Mouse (Mus musculus): Measurements from ENCODE around the gene Zbtb1.

Zbtb1 gene

DNA sequence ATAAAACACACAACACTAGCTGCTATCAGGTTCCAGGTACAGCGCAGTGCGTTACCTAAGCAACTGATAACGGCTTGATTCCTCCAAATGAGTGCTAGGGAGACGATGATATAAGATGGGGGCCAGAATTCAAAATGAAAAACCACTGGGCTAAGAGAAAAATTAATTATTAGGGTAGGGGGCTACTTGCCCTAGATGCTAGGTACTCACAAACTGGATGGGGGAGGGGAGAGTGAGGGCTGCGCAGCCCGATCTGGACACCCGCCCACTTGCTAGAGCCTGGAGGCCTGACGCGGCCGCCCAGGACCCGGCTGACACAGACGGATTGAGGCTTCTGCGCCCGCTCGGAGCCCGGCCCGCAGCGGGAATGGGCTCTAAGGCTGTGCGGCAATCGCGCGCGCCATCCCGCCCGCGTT lies 1.3 kb upstream of the Zbtb1 start:
- no peak for DNase-seq (ENCODE audit: extremely low read depth, insufficient read length, low spot score)

DNA sequence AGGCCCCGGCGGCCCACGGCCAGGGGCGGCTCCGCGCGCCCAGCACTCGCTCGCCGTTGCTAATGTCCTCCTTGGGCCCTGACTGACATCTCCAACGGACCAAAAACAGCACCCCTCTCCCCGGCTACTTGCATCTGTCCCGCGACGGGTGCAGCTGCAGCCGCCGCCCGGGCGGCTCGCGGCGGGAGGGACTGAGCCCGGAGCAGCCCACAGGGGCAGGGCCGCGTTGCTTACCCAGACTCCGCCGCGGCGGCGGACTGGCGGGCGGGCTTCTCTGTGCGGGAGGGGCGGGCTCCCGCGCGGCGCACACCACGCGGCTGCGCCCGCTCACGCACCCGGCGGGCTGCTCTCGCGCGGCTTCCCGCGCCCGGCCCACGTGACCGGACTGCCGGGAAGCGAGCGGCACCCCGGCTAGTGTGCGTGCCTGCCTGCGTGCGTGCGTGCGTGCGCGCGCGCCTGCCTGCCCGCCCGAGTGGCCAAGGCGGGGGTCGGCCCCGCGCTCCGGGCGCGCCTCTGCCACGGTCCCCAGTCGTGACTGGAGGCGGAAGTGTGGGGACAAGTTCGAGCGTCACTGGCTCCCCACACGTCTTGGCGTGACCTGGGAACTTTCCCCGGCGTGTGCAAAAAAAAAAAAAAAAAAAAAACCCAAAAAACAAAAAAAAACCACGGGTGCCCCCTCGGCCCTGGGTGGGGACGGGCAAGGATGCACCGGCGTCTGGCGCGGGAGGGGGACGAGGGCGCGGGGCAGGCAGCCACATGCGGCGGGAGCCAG lies 674 bp upstream of the Zbtb1 start, which contains the start of gene Zbtb25:
Zbtb25 (minus strand) TSS at position 397 of the 772 bp plus-strand sequence.
- peak; percentile 91 for DNase-seq (ENCODE audit: extremely low read depth, insufficient read length, low spot score)

DNA sequence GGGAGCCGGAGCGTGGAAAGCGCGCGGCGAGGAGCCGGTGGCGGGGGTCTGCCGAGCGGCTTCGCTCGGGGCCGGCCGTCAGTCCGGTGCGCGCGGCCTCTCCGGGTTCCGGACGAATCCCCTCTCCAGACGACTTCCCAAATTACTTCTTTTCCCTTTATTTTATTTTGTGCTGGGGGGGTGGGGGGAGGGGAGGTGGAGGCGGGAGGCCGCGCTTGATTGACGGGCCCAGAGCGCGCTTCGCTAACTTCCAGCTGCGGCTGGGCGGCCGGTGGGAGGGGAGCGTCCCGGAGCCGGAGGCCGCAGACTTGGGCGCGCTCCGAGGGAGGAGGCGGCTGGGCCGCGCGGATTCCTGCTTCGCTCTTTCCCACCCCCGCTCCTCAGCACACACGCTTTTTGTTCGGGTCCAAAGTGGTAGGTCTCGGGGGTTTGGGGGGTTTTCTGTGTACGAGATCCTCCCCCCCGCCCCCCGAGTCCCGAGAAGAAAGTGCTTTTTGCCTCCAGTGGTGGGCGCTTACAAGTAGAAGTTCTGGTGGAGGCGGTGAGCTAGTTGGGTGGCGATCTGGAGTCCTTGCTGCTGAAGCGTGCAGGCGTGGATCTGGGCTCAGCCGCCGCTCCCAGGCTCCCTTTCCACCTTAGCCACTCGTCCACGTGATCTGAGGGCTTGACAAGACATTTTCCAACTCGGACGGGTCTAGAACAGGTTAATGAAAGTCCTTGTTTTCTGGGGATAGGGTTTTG lies 935 bp downstream of the Zbtb1 start:
- DNase-seq (ENCODE audit: extremely low read depth, insufficient read length, low spot score), result peak; percentile 88

DNA sequence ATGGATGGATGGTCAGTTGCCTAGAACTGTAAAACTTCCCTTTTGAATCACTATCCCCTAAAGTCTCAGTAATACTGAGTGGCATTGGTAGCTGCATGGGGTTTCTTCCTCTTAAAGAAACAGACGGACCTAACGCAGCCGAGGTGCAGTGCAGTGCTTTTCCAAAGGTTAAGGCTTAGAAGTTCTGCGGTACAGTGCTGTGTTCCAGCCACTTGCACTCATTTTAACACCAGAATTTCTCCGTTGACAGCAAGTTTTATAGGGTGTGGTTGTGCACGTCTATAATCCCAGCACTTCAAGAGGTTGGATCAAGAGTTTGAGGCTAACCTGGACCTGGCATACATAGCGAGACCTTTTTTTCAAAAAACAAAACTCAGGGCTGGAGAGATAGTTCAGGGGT lies 2.0 kb downstream of the Zbtb1 start:
- DNase-seq (ENCODE audit: extremely low read depth, insufficient read length, low spot score), result no peak

DNA sequence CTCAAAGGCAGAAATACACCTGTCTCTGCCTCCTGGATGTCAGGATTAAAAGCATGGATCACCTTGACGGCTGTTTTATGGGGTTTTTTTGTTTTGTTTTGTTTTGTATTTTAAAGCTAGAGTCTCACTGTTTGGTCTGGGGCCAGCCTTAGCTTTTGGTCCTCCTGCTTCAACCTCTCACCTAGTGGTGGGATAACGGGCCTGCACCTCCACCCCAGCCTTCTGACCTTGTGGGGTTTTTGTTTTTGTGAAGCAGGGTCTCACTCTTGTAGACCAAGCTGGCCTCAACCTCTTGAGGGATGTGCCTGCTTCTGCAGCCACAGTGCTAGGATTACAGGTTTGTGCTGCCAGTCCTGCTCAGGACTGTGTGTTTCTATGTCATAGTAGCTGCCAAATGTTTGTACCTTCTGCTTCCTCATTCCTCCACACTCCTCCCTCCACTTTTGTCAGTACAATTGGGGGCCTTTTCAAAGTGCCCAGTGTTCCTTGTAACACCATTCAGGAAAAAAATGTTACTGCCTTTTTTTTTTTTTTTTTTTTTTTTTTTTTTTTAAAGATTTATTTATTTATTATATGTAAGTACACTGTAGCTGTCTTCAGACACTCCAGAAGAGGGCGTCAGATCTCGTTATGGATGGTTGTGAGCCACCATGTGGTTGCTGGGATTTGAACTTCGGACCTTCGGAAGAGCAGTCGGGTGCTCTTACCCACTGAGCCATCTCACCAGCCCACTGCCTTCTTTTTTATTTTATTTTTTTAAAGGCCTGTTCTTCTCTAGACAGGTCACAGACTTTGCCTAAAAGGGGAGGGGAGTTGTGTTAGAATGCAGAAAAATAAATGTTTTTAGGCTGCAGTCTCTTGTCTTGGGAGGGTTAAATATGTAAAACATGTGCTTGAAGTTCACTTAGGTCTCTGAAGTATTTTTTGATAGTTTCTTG lies 3.1 kb downstream of the Zbtb1 start:
- no peak for DNase-seq (ENCODE audit: extremely low read depth, insufficient read length, low spot score)

DNA sequence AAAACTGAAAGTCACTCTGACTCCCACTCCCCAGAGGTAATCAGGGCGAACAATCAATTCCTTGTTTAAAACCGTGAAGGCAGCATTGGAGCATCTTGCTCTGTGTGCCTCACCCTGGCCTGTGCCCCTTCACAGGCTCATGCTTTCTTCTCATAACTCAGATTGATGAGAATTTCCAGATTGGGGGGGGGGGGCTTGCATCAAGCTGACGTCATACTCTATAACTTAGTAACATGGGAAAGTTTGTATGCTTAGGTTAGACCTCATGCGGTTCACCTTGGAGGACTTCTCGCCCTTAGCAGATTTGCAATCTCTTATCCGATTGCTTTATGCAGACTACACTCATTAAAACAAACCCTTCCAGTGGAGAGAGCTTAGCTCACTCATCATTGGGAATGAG lies 3.9 kb downstream of the Zbtb1 start:
- no peak for DNase-seq (ENCODE audit: extremely low read depth, insufficient read length, low spot score)

DNA sequence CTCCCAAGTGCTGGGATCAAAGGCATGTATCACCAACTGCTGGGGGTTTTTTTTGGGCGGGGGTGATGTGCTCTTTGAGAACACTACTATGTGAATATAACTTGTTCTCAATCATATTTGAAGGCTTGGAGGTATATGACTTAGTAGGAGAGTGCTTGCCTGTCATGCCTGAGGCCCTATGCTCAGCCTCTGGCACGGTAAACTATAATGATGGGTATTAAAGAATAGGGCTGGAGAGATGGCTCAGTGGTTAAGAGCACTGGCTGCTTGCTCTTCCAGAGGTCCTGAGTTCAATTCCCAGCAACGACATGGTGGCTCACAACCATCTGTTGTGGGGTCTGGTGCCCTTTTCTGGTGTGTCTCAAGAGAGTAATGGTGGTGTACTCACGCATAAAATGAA lies 4.8 kb downstream of the Zbtb1 start:
- DNase-seq (ENCODE audit: extremely low read depth, insufficient read length, low spot score), result no peak

DNA sequence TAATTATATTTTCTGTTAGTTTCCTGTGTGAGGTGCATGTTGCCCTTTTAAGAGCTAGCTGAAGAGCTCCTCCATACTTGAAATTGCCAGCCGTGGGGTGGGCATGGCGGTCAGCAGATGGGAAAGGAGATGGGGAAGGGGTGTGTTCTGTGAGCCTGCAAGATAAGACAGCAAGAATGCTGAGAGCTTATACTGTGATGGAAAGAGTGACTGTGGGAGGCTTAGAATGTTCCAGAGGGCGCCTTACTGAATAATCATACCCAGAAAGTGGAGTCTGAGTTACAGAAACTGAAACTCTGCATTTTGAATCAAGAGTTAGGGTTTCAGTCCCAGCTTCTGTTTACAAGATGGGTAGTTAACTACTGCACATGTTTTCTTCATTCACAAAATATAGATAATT lies 5.4 kb downstream of the Zbtb1 start:
- no peak for DNase-seq (ENCODE audit: extremely low read depth, insufficient read length, low spot score)

DNA sequence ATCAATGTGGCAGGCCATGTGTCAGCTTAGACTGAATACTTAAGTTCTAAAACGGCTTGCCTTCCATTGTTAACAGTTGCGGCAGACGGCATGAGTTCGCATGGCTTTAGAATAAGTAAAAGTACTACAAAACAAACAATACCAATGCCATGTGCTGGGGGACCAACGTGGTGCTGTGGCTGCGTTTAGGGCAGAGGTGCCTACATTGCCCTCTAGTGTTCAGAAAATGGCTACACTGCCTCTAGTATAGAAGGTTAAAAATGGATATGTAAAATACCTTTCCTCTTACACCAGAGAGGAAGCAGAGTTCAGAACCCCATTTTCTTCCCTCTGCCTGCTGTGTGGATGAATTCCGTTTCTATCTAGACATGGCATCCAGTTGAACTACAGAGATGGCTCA lies 6.6 kb downstream of the Zbtb1 start:
- no peak for DNase-seq (ENCODE audit: extremely low read depth, insufficient read length, low spot score)

DNA sequence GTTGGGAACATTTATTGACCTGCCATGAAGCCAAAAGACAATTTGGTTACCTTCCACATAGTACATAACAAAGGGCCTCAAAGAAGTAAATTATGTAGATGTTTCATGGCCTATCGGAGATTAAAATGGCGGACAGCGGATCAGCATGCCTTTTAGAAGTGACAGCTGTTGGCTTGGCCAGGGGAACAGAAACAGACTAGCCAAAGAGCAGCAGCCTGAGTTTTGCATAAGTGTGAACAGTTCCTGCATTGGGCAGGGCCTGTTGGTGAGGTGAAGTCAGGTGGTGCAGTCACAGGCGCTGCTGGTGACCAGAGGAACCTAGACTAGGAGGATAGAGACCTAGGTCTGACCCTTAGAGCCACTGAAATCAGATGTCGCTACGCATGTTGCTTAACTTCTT lies 7.0 kb downstream of the Zbtb1 start:
- no peak for DNase-seq (ENCODE audit: extremely low read depth, insufficient read length, low spot score)

DNA sequence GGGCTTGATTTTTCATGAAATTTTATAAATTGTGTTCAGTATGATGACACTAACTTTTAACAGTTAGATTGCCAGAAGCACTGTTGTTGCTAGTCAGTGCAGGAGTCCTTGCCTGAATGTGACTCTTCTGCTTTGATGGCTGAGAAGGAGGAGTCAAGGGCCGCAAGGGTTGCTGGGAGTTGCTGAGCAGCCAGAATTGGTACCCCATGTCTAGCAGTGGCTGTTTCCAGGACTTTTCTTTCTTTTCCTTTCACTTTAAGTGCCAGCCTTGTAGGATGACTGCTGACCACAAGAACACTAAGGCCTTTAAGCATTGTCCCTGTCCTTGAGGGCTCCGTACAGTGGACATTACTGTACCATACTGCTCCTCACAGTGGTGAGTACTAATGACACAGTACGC lies 7.7 kb downstream of the Zbtb1 start:
- DNase-seq (ENCODE audit: extremely low read depth, insufficient read length, low spot score), result no peak

DNA sequence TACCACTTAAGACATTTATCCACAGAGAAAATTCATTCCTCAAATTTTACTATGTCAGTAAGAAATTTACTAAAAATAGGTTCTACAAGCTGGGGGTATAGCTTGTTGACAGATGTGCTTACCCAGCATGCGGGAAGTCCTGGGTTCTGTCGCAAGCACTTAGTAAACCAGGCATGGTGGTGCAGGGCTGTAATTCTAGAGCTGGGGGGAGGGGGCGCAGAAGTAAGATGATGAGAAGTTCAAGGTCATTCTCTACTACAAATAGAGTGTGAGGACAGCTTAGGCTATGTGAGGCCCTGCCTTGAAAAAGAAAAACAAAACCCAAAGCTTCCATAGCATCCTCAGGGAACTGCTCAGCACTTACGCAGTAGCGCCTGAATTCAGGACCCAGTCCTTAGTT lies 8.5 kb downstream of the Zbtb1 start:
- DNase-seq (ENCODE audit: extremely low read depth, insufficient read length, low spot score), result no peak

DNA sequence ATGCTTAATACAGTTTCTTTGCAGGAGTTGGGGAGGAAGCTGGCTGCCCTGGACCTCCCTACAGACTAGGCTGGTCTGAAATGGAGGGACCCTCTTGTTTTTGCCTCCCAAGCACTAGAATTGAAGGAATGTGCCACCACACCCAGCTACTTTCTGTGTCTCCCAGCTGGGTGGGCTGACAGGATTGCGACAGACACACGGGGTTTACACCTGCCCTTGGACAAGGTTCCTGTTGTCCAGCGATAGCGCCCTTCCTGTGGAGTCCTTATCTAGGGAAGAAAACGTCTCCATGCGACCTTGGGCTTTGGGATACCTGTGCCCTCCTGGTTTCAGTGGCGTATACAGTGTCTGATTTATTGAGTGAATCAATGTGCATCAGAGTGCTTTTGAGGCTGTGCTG lies 10.1 kb downstream of the Zbtb1 start:
- no peak for DNase-seq (ENCODE audit: extremely low read depth, insufficient read length, low spot score)

DNA sequence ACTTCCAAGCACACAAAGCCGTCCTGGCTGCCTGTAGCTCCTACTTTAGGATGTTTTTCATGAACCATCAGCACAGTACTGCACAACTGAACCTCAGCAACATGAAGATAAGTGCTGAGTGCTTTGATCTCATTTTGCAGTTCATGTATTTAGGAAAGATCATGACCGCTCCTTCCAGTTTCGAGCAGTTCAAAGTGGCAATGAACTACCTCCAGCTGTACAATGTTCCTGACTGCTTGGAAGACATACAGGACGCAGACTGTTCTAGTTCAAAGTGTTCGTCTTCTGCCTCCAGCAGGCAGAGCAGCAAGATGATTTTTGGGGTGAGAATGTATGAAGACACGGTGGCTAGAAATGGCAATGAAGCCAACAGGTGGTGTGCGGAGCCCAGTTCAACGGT lies 15.3 kb downstream of the Zbtb1 start:
- no peak for DNase-seq (ENCODE audit: extremely low read depth, insufficient read length, low spot score)

DNA sequence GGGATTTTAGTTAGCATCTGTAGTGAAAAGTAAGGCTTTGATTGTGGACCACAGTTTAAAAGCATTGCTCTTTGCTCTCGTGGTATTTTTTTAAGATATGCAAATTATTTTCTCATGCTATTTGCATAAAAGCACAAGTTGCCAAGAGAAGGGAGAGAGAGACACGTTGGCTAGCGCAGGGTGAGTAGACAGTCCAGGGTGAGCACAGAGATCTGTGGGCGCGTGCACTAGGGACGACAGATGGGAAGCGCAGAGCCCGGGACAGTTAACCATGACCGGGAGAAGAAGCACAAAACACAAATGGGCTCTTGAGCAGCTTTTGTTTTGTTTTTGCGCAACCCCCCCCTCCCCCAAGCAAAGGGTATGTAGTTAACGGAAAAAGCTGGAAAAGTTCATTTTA lies 18.7 kb downstream of the Zbtb1 start:
- no peak for DNase-seq (ENCODE audit: extremely low read depth, insufficient read length, low spot score)

DNA sequence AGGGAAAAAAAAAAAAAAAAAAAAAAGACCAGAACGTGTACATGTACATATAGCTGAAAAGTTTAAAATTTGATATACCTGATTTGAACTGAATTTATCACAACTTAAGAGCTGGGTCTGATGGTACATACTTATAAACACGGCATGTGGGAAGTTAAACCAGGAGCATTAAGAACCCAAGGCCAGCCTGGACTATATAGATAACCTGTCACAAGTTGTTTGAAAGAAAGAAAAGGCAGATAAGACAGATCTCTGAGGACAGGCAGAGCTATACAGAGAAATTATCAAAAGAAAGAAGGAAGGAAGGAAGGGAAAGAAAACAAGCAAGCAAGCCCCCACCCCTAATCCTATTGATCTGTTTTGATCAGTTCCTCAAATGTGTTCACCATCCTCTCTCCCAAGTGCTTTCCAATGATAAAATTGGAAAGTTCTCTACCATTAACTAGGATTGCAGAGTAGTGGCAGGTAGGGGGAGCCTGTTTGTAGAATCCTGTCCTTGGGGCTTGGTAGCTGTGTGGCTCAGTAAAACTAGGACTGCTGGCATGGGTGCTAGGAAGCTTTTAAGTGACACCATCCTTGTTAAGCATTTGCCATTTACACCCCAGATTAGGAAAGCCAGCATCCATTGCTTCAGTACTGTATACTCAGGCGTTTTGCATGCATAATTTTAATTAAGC lies 21.7 kb downstream of the Zbtb1 start:
- no peak for DNase-seq (ENCODE audit: extremely low read depth, insufficient read length, low spot score)

DNA sequence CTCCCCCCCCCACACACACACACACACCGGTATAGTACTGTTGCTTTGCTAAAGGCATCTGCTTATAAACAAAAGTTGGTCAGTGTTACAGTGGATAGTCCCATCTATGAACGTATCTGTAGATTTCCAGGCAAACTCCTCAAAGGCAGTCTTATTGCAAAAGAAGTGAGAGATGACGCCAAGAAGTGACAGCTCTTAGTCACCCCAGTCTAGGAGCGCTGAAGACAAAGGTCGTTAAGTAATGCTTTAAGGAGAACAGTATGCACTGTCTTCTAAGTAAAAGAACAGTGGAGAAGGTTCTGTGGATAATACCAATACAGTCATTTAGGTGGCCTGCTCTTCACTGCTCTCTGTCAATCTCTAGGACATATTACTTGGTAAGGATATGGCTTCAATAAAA lies 22.9 kb downstream of the Zbtb1 start:
- no peak for DNase-seq (ENCODE audit: extremely low read depth, insufficient read length, low spot score)

DNA sequence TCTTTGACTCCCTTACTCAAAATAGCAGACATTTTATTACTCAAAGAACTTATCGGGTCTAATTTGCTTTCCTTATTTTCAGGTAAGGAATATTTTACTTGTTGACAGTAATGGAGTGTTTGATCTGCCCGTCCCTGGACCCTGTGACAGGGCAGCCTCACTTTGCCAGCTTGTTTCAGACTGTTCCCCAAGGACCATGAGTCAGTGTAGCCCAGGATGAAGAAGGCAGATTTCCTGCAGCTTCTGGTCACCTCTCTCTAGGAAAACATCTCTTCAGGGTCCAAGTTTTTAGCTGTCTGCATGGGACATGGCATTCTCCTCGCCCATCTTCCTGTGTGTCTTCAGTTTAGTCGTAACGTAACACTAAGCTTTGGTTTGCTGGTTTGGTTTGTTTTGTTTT lies 27.2 kb downstream of the Zbtb1 start:
- DNase-seq (ENCODE audit: extremely low read depth, insufficient read length, low spot score), result no peak

DNA sequence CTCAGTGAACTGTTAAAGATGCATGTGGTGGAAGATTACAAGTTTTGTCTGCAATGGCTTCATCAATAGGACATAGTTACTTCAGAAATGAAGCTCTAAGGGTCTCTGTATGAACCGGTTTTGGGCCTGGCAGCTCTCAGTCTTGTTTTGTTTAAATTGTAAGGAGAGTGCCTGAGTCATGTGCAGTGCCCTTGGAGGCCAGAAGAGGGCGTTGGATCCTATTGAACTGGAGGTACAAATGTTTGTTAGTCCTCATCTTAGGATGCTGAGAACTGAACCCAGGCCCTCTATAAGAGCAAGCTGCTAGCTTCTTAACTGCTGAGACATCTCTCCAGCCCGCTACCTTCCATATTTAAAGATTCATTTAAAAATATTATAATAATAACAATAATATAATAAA lies 31.6 kb downstream of the Zbtb1 start:
- no peak for DNase-seq (ENCODE audit: extremely low read depth, insufficient read length, low spot score)

DNA sequence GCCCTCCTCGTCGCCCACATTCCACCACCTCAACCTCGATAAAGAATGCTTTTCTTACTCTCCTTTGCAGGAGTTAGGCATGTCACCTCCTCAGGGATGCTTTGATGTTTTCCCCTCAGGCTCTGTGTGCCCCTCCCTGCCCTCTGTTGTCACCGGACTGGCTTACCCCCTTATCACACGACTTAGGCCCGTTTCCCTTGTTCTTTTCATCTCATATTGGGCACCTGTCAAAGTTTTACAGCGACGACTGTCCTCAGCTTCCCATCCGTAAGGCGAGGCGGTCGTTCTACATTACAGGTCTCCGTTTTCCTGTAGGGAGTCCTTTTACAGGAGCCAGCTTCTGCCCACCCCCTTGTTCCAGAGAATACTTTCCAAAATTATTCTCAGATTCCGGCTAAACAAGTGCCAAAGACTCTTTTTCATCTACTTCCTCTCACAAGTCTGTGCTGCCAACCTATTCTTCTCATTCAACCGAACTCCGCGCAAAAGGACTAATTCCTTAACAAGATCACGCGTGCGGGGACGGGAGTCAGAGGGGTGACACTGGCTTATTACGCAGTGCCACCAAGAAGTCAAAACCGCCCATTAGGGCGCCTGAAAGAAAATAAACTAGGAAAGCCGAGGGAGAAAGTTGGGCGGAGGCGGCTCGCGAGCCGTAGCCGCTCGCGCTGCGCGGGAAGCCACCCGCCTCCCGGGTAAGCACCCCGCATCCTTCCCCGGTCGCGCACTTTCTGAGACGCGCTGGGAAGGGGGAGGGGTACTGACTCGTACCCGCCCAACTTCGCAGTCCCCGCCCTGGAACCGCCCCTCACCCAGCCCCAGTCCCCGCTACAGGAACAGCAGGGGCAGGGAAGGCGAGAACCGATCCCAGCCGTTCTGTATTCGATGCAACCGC lies 33.2 kb downstream of the Zbtb1 start:
- DNase-seq (ENCODE audit: extremely low read depth, insufficient read length, low spot score), result peak; percentile 92
